Mouse (Mus musculus) hindbrain, embryonic 14.5 days (tissue): Measurements from ENCODE around the gene Osm. TPM values are rescaled to one million over a fixed set of nuclear protein-coding genes. Genes with fewer than 3 reads are reported as not detected.

ENCODE experiments used
- ATAC-seq: fragments of 200-750 bp; cut with Nextera tagmentation; 2 replicates; pipeline ENCODE4 v1.8.0; 2017; ENCODE audit warnings: moderate number of reproducible peaks, mild to moderate bottlenecking, moderate TSS enrichment, moderate library complexity; ENCODE audit not compliant: low FRiP score
- DNase-seq: peaks from one replicate; pipeline ENCODE4 v3.0.0-alpha.2; 2015; ENCODE audit warnings: low spot score
- H3K27ac ChIP-seq: fragments of 300-500 bp; sonication (generic); 2 replicates; pipeline ENCODE4 v1.5.1; 2014; ENCODE audit warnings: mild to moderate bottlenecking, moderate library complexity
- H3K27me3 ChIP-seq: fragments of 300-500 bp; sonication (generic); 2 replicates; pipeline ENCODE4 v1.6.1; 2014; ENCODE audit warnings: mild to moderate bottlenecking, low read length, mixed read lengths; ENCODE audit not compliant: control insufficient read depth, insufficient read depth
- H3K36me3 ChIP-seq: fragments of 300-500 bp; sonication (generic); replicated peaks from 2 replicates; pipeline ENCODE4 v1.6.1; 2014; ENCODE audit not compliant: control insufficient read depth, insufficient read depth
- H3K4me1 ChIP-seq: fragments of 300-500 bp; sonication (generic); replicated peaks from 2 replicates; pipeline ENCODE4 v1.6.1; 2014; ENCODE audit warnings: antibody characterized with exemption, low read length, mixed read lengths; ENCODE audit not compliant: control insufficient read depth, insufficient read depth
- H3K4me2 ChIP-seq: fragments of 300-500 bp; sonication (generic); replicated peaks from 2 replicates; pipeline ENCODE4 v1.6.1; 2014; ENCODE audit warnings: mild to moderate bottlenecking, moderate library complexity
- H3K4me3 ChIP-seq: fragments of 300-500 bp; sonication (generic); replicated peaks from 2 replicates; pipeline ENCODE4 v1.5.1; 2014; ENCODE audit warnings: mild to moderate bottlenecking, low read length
- H3K9ac ChIP-seq: fragments of 300-500 bp; sonication (generic); 2 replicates; pipeline ENCODE4 v1.6.1; 2014
- H3K9me3 ChIP-seq: fragments of 300-500 bp; sonication (generic); 2 replicates; pipeline ENCODE4 v1.6.1; 2016; ENCODE audit warnings: low read length; ENCODE audit not compliant: control insufficient read depth
- WGBS: fragments of 180-500 bp; shearing (Covaris S2); extraction: QIAGEN DNeasy Blood & Tissue Kit; methylation state at CpG from one replicate; pipeline ENCODE4 v1.1.7; 2014; 5-methylcytosine and 5-hydroxymethylcytosine counted together
- polyA plus RNA-seq: library from polyadenylated mRNA; unstranded; fragments of >200 nt; fragmentation: Nextera tagmentation; extraction: Ambion mirVana; gene quantifications from 2 replicates; pipeline ENCODE4 v1.2.1, GENCODE M21; 2014

Gene Osm
- polyA plus RNA-seq, 1 experiment from 2014 or later: not detected

DNA sequence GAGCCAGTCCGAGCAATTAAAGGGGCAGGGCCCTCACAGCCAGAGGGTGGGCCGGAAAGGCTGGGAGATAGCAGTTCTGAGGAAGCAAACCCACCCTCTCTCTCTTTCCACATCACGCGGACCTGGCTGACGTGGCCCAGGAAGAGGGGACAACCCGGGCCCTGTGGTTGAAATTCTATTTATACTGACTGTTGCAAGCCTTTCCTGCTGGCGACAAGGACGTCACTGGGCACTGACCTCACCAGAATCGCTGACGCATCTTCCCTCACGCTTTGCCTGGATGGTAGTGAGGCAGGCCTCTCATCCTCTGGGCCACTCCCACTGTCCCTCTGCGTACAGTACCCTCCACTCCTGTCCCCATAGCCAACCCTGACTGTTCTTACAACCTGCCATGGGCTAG, 3.6 kb upstream of the Osm start:
- Histone ChIP-seq H3K9me3 (no peaks in the 10 kb centered on the region), H3K4me3 (no peak overlapping the region), H3K9ac (no peak overlapping the region), H3K27ac (no peak overlapping the region), H3K27me3 (no peaks in the 10 kb centered on the region), H3K36me3 (no peaks in the 10 kb centered on the region), H3K4me1 (no peaks in the 10 kb centered on the region), H3K4me2 (no peak overlapping the region)
- DNase-seq: no peak
- WGBS: 71% methylated on average over 12 of the region's 12 CpGs
- no peak for ATAC-seq

DNA sequence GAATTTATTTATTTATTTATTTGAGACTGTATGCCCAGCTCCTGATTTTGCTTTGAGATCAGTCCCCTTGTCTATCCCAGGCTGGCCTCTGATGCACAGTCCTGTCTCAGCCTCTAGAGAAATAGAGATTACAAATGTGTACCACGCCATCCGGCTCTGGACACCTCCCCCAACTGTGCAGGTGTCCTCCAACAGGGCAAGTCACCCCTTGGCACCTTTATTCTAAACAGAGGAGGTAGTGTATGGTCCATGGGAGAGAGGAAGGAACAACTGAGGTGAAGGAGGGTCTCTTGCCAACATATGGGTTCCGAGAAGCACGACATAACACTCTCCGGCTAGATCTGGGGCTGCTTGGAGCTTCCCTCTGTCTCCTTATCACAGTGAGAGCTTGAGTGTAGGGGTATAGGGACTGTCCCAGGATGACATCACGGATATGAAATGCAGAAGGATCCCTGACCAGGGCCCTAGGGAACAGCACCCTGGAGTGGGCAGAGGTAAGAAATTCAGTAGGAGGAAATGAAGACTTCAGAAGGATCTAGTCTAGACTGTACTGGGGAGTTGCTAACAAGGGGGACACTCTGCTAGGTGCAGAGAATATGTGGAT, 1.1 kb upstream of the Osm start:
- no peak for ATAC-seq
- no peaks in the 10 kb centered on the region for H3K4me1 ChIP-seq

DNA sequence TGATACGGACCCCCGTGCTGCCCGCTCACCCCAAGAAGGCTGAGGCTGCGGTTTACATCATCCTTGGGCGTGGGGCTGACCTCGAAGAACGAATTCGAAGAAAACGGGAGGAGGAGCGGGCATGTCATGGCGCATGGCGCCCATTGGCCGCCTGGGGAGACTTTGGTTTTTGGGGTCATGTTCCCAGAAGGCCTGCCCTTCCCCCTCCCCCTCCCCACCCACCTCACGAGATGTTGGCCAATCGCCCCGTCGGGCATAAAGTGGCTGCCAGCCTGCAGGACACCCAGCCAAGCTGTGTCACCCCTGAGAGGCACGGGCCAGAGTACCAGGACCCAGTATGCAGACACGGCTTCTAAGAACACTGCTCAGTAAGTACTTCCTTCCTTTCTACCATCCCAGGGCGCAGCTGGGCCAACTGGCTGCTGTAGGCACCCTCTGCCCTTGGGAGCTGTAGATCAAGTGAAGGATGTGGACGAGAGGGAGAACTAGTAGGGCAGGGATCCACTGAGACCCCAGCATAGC, 387 bp downstream of the Osm start:
- H3K4me2 ChIP-seq: no peak overlapping the region
- H3K9ac ChIP-seq: no peak overlapping the region
- H3K36me3 ChIP-seq: no peaks in the 10 kb centered on the region
- no peak overlapping the region for H3K4me3 ChIP-seq
- DNase-seq: no peak
- WGBS: 88% methylated on average over 21 of the region's 21 CpGs
- no peaks in the 10 kb centered on the region for H3K4me1 ChIP-seq
- no peak for ATAC-seq
- H3K27ac ChIP-seq: no peak overlapping the region
- H3K27me3 ChIP-seq: no peaks in the 10 kb centered on the region
- H3K9me3 ChIP-seq: no peaks in the 10 kb centered on the region

More for the DNA sequence above, 1.1 kb upstream of the Osm start:
- Histone ChIP-seq H3K27me3 (no peaks in the 10 kb centered on the region), H3K36me3 (no peaks in the 10 kb centered on the region), H3K9me3 (no peaks in the 10 kb centered on the region), H3K9ac (no peak overlapping the region), H3K27ac (no peak overlapping the region), H3K4me3 (no peak overlapping the region), H3K4me2 (no peak overlapping the region)
- DNase-seq: no peak
- WGBS: 88% methylated on average over 6 of the region's 6 CpGs

DNA sequence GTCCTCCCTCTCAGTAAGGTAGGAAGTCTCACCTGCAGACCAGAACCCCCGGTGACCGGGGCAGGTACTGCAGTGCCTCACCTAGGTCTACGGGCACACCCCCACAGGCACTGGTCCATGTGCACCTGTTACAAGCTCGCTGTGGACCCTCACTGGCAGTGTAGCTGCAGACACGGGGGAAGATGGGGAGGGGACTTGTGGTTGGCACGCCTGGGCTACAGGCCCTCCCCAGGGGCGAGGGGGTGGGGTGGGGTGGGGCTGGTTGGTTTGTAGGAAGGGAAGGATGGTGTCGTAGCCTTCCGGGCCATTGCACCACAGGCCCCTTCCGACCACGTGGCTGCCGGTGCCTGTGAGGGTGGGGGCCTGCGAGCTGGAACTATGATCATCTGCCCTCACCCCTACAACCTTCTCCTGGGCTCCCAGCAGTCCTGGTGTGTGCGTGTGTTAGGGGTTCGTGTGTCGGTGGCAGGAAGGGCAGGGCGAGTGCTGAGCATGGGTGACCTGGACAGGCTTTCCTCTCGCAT, 1.2 kb downstream of the Osm start:
- no peaks in the 10 kb centered on the region for H3K9me3 ChIP-seq
- H3K4me1 ChIP-seq: no peaks in the 10 kb centered on the region
- H3K4me2 ChIP-seq: no peak overlapping the region
- no peak for ATAC-seq
- H3K27ac ChIP-seq: no peak overlapping the region
- no peaks in the 10 kb centered on the region for H3K36me3 ChIP-seq
- DNase-seq: no peak
- no peaks in the 10 kb centered on the region for H3K27me3 ChIP-seq
- H3K4me3 ChIP-seq: no peak overlapping the region
- no peak overlapping the region for H3K9ac ChIP-seq
- 92% methylated on average over 18 of the region's 18 CpGs for WGBS

DNA sequence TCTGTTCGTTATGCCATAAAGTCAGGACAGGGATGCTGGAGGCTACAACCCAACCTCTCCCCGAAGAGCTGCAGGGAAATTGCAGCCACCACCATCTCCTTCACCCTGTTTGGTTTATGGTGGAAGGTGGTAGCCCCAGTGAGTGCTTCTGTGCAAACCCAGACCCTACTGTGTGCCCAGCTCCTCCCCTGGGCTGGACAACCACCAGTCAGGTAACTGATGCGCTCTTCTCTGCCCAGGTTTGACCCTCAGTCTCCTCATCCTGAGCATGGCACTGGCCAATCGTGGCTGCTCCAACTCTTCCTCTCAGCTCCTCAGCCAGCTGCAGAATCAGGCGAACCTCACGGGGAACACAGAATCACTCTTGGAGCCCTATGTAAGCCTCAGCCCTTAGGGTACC, 1.9 kb downstream of the Osm start:
- no peak overlapping the region for H3K4me3 ChIP-seq
- DNase-seq: no peak
- H3K9me3 ChIP-seq: no peaks in the 10 kb centered on the region
- no peak overlapping the region for H3K4me2 ChIP-seq
- no peak for ATAC-seq
- no peak overlapping the region for H3K9ac ChIP-seq
- H3K36me3 ChIP-seq: no peaks in the 10 kb centered on the region
- H3K4me1 ChIP-seq: no peaks in the 10 kb centered on the region
- H3K27ac ChIP-seq: no peak overlapping the region
- WGBS: 88% methylated on average over 6 of the region's 6 CpGs
- H3K27me3 ChIP-seq: no peaks in the 10 kb centered on the region

DNA sequence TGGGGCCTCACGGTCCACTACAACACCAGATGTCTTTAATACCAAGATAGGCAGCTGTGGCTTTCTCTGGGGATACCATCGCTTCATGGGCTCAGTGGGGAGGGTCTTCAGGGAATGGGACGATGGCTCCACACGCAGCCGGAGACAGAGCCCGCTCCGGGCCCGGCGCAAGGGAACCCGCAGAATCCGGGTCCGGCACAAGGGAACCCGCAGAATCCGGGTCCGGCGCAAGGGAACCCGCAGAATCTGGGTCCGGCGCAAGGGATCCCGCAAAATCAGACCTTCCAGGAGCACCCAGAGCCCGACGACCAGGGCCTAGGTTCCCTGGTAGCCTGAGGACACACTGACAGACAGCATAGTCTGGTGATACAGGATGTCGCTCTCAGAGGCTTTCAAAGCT, 3.5 kb downstream of the Osm start:
- Histone ChIP-seq H3K9ac (no peak overlapping the region), H3K36me3 (no peaks in the 10 kb centered on the region), H3K9me3 (no peaks in the 10 kb centered on the region), H3K27me3 (no peaks in the 10 kb centered on the region), H3K4me3 (no peak overlapping the region), H3K4me2 (no peak overlapping the region), H3K27ac (no peak overlapping the region), H3K4me1 (no peaks in the 10 kb centered on the region)
- DNase-seq (no peak), ATAC-seq (no peak)
- WGBS: 92% methylated on average over 23 of the region's 23 CpGs

DNA sequence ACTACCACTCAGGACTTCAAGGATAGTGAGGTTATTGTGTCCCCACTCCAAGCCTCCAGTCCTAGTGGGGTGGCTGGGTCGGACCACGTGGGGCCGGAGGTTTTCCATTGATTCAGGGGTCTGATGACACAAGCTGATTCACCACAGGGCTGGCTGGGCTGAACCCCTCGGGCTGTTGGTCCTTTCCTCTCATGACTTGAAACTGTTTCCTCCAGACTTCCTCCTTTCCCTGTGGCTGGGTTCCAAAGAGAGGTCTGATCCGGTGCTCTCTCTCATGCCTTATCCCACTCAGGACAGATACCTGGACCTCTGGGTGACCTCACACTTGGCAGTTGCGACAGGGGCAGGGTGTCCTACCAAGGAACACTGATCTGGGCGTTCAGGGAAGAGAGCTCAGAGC, 3.9 kb downstream of the Osm start:
- no peak overlapping the region for H3K4me2 ChIP-seq
- H3K4me3 ChIP-seq: no peak overlapping the region
- no peaks in the 10 kb centered on the region for H3K9me3 ChIP-seq
- no peaks in the 10 kb centered on the region for H3K36me3 ChIP-seq
- H3K4me1 ChIP-seq: no peaks in the 10 kb centered on the region
- 80% methylated on average over 7 of the region's 7 CpGs for WGBS
- H3K9ac ChIP-seq: no peak overlapping the region
- no peak for ATAC-seq
- H3K27me3 ChIP-seq: no peaks in the 10 kb centered on the region
- no peak for DNase-seq
- no peak overlapping the region for H3K27ac ChIP-seq

DNA sequence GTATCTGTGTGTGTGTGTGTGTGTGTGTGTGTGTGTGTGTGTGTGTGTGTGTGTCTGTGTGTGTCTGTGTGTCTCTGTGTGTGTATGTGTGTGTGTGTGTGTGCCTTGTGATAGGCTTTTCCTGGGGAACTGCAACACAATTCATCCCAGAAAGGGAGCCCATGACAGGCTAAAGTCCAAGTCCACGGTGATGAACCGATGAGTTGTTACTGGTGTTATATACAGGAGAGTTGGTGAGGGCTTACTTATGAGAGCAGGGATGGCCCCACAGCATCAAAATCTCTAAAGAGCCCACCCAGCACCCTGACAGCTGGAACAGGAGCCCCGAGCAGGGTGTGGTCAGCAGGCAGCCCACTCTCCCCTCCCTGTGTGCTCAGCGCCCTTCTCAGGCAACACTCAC, 5.0 kb downstream of the Osm start:
- DNase-seq: no peak
- H3K9ac ChIP-seq: no peak overlapping the region

DNA sequence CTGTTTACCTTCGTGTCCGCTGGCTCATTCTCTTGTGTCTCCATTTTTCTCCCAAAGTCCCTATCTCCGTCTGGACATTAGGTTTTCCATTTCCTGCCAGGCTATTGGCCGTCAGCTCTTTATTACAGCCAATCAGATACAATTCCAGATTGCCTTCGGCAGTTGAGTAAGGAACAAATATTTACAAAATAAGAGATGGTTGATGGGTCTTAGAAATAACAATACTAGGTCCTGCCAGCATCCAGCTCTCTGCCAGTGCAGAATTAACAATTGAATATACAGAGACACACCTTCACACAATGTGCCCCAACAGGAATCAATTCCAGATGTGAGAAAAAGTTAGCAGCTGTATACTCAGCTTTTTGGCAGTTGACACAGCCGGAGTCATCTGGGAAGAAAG, 9.9 kb downstream of the Osm start:
- Histone ChIP-seq H3K9ac (no peak overlapping the region), H3K27me3 (no peaks in the 10 kb centered on the region), H3K27ac (no peak overlapping the region), H3K9me3 (no peaks in the 10 kb centered on the region), H3K4me3 (no peak overlapping the region), H3K4me2 (no peak overlapping the region), H3K36me3 (no peaks in the 10 kb centered on the region), H3K4me1 (no peaks in the 10 kb centered on the region)
- ATAC-seq (no peak), DNase-seq (no peak)
- WGBS: 72% methylated on average over 6 of the region's 6 CpGs

More for the DNA sequence above, 5.0 kb downstream of the Osm start:
- Histone ChIP-seq H3K27ac (no peak overlapping the region), H3K9me3 (no peaks in the 10 kb centered on the region), H3K4me3 (no peak overlapping the region), H3K27me3 (no peaks in the 10 kb centered on the region), H3K4me1 (no peaks in the 10 kb centered on the region), H3K36me3 (no peaks in the 10 kb centered on the region), H3K4me2 (no peak overlapping the region)
- WGBS: 75% methylated on average over 4 of the region's 4 CpGs
- ATAC-seq: no peak

DNA sequence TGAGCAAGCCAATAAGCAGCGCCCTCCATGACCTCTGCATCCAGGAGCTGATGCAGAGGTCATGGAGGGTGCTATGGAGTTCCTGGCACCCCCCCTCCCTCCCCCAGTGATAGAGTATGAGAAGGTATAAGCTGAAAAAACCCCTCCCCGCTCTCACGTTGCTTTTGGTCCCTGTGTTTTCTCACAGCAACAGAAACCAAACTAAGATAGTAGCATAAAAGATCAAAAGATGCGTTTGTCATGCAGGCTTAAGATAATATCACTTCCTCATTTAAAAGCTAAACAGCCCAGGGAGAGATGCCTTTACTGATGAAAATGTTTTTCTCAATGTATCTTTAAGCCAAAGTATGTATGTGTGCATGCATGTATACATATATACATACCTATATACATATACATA, 10.4 kb downstream of the Osm start:
- ATAC-seq (no peak), DNase-seq (no peak)
- Histone ChIP-seq H3K4me1 (no peaks in the 10 kb centered on the region), H3K4me2 (no peak overlapping the region), H3K4me3 (no peak overlapping the region), H3K27me3 (no peaks in the 10 kb centered on the region), H3K36me3 (no peaks in the 10 kb centered on the region), H3K9ac (no peak overlapping the region), H3K27ac (no peak overlapping the region), H3K9me3 (no peaks in the 10 kb centered on the region)
- WGBS: 79% methylated on average over 4 of the region's 4 CpGs
